Mouse (Mus musculus) heart, postnatal 25 days (tissue): Measurements from ENCODE around the gene Zfr2. TPM values are rescaled to one million over a fixed set of nuclear protein-coding genes. Genes with fewer than 3 reads are reported as not detected.

Experiments
- DNase-seq: peaks from one replicate; pipeline ENCODE4 v3.0.0; 2022; ENCODE audit warnings: low spot score
- intact Hi-C: fragments of 180-260 bp; cut with DNase I; formaldehyde crosslinking; loops from one replicate; pipeline ENCODE4 v1.15.1; 2025
- total RNA-seq, 2 experiments: library from RNA; stranded (reverse); gene quantifications; 2 replicates each; pipeline ENCODE4 v1.2.3; 2021

Gene Zfr2
- total RNA-seq, 2 experiments from 2014 or later = 2.2 to 2.8 TPM

- intact Hi-C loops = no loop called here
These were observed 46.5 kb downstream of the Zfr2 start for GRCm38 (mm10) chr10:81279496-81279895.

GRCm38 (mm10) chr10:81284189-81284588 lies 51.2 kb downstream of the Zfr2 start:
- no peak for DNase-seq
- intact Hi-C loops = loop anchor here (2.0 kb wide), 1 partner anchor 167 kb away; no protein-coding TSS in a partner anchor

More at GRCm38 (mm10) chr10:81279496-81279895, 46.5 kb downstream of the Zfr2 start:
- DNase-seq = no peak

- intact Hi-C loops = loop anchor here (2.0 kb wide), 1 partner anchor 166 kb away; no protein-coding TSS in a partner anchor
- DNase-seq = no peak
These were observed 51.8 kb downstream of the Zfr2 start for GRCm38 (mm10) chr10:81284719-81285118.

- DNase-seq = peak; percentile 67
- intact Hi-C loops = loop anchor here (2.0 kb wide), 1 partner anchor 165 kb away; no protein-coding TSS in a partner anchor
These were observed 52.9 kb downstream of the Zfr2 start for GRCm38 (mm10) chr10:81285694-81286450.

- no peak for DNase-seq
- intact Hi-C loops = no loop called here
These were observed 53.6 kb downstream of the Zfr2 start for GRCm38 (mm10) chr10:81286586-81286985.

GRCm38 (mm10) chr10:81287513-81288157 lies 54.7 kb downstream of the Zfr2 start:
- DNase-seq = no peak

GRCm38 (mm10) chr10:81288601-81289000 lies 55.6 kb downstream of the Zfr2 start:
- no peak for DNase-seq
- intact Hi-C loops = no loop called here

More at GRCm38 (mm10) chr10:81287513-81288157, 54.7 kb downstream of the Zfr2 start:
- intact Hi-C loops = no loop called here

GRCm38 (mm10) chr10:81289278-81289677 lies 56.3 kb downstream of the Zfr2 start:
- intact Hi-C loops = loop anchor here (1.0 kb wide), 1 partner anchor 16 kb away; no protein-coding TSS in a partner anchor
- DNase-seq = no peak

- DNase-seq = no peak
- intact Hi-C loops = loop anchor here (1.0 to 2.0 kb wide), 2 partner anchors 15 to 51 kb away; no protein-coding TSS in a partner anchor
These were observed 56.9 kb downstream of the Zfr2 start for GRCm38 (mm10) chr10:81289811-81290210.

- intact Hi-C loops = loop anchor here (2.0 kb wide), 1 partner anchor 50 kb away; no protein-coding TSS in a partner anchor
These were observed 57.9 kb downstream of the Zfr2 start for GRCm38 (mm10) chr10:81290698-81291460.

GRCm38 (mm10) chr10:81291511-81292104 lies 58.7 kb downstream of the Zfr2 start, which contains the start of gene Tjp3:
Tjp3 (minus strand) TSS chr10:81291581.
- intact Hi-C loops = loop anchor here (2.0 kb wide), 2 partner anchors 29 to 49 kb away; partner anchors contain the start of gene Cactin
- DNase-seq = no peak

More at GRCm38 (mm10) chr10:81290698-81291460, 57.9 kb downstream of the Zfr2 start:
- DNase-seq = no peak

GRCm38 (mm10) chr10:81292554-81293333 lies 59.8 kb downstream of the Zfr2 start, which contains the start of gene Pip5k1c:
Pip5k1c (plus strand) TSS chr10:81292963.
- intact Hi-C loops = loop anchor here (2.0 kb wide), 1 partner anchor 28 kb away; the partner anchor contains the start of gene Cactin
- peak; percentile 99 for DNase-seq

- DNase-seq = no peak
- intact Hi-C loops = loop anchor here (2.0 kb wide), 1 partner anchor 27 kb away; the partner anchor contains the start of gene Cactin
These were observed 60.5 kb downstream of the Zfr2 start for GRCm38 (mm10) chr10:81293334-81294030.

- DNase-seq = no peak
- intact Hi-C loops = no loop called here
These were observed 61.5 kb downstream of the Zfr2 start for GRCm38 (mm10) chr10:81294442-81294841.

GRCm38 (mm10) chr10:81295185-81295584 lies 62.2 kb downstream of the Zfr2 start:
- no peak for DNase-seq
- intact Hi-C loops = no loop called here

GRCm38 (mm10) chr10:81297246-81297645 lies 64.3 kb downstream of the Zfr2 start:
- intact Hi-C loops = no loop called here
- no peak for DNase-seq

- intact Hi-C loops = no loop called here
- DNase-seq = peak; percentile 64
These were observed 64.9 kb downstream of the Zfr2 start for GRCm38 (mm10) chr10:81297845-81298244.
